Mouse (Mus musculus) ES-Bruce4 (cell line): ENCODE measurements around the gene Henmt1.

Experiments
- CTCF ChIP-seq: IDR thresholded peaks from one replicate; pipeline ENCODE4 v1.8.1; 2011; ENCODE audit warnings: low read depth, low read length
- POLR2A ChIP-seq: IDR thresholded peaks from one replicate; pipeline ENCODE4 v1.8.1; 2011; ENCODE audit warnings: low read length; ENCODE audit not compliant: insufficient read depth

- TF ChIP-seq POLR2A (no peak), CTCF (no peak)
Measured at GRCm38 (mm10) chr3:108997284-108997683, 57.6 kb downstream of the Henmt1 start.
